Mouse (Mus musculus) kidney, adult 11 months (tissue): ENCODE measurements at regions not wholly inside any gene's neighbourhood (a gene's known extent, or its start where the extent isn't known, plus 50 kb on each side); places are given as distances from the start of the nearest gene placed in this dataset.

ENCODE experiments used
- DNase-seq: peaks from one replicate; pipeline ENCODE4 v3.0.0; 2022

DNA sequence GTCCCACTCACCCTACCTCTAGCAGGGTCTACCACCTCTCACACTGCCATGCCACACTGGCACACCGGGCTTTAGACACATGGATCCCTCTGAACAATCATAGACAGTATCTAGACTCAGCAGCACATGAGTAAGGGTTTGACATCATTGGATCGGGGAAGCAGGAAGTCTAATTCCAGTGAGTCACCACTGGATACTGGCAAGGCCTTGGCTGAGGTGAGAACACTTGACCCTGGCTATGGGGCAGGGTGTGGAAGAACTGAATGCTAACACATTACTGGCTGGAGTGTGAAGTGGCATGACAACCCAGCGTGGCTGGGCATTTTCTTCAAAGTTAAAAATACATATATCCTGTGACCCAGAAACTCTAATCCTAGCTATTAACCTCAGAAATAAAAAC, 114.4 kb downstream of the H2afy start:
- DNase-seq: no peak

DNA sequence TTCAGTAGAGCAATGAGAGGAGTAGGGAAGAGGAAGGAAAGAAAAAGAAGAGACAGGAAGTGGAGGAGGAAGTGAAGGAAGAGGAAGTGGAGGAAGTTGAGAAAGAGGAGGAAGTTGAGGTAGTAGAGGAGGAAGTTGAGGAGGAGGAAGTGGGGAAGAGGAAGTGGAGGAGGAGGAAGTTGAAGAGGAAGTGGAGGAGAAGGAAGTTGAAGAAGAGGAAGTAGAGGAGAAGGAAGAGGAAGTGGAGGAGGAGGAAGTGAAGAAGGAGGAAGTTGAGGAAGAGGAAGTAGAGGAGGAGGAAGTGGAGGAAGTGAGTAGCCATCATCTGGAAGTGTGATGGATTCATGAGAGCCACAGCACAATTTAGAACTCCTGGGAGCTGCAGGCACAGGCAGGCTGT, 122.2 kb downstream of the H2afy start:
- DNase-seq: no peak

DNA sequence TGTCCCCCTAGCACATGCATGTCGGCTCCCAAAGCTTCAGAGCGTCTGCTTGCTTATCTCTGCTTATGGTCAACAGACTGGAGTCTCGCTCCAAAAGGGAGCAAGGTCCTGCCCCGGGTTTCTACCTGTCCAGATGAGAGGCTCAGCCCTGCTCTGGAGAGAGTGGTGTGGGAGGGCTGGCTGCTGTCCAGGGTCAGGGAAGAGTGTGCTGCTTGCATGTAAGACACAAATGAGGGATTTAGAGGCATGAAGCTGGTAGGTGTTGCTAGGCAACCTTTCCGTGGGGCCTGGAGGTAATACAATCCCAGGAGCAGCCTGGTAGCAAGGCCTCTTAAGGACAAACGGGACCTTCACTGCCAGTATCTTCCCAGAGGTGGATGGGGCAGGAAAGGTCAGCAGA, 125.7 kb downstream of the H2afy start:
- DNase-seq: no peak

DNA sequence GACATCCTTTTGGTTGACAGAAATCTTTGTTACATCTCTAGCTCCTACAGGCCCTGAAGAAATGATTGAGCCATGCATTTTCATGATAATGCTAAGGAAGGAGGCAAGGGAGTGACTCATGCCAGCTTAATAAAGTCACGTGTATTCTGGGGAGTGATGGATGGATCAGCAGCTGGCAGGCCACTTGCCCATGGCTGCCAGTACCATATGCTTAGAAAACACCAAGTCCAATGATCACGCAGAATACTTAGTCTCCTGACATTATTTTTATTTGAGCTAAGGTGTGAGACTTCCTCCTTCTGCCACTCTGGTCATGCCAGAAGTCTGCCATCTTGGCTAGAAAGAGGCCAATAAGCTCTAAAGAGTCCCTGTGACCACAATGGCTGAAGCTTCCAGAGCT, 129.3 kb downstream of the H2afy start:
- DNase-seq: no peak

DNA sequence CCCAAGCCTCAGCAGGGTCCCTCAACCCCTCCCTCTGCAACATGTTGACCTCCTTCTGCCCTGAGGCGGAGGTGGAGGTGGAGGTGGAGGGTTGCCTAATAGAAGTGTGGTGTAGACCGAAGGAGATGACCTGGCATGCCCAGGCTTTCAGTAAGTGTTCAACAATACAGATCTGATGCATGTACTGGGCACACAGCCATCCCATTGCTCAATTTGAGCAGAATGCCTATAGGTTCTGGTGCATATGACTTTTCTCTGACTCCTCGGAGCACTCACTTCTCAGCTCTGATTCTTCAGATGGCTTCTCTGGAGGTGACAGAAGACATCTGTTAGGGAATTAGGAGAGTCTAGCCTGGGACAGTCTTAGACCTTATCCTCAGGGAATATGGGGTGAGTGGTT, 130.4 kb downstream of the H2afy start:
- DNase-seq: no peak

DNA sequence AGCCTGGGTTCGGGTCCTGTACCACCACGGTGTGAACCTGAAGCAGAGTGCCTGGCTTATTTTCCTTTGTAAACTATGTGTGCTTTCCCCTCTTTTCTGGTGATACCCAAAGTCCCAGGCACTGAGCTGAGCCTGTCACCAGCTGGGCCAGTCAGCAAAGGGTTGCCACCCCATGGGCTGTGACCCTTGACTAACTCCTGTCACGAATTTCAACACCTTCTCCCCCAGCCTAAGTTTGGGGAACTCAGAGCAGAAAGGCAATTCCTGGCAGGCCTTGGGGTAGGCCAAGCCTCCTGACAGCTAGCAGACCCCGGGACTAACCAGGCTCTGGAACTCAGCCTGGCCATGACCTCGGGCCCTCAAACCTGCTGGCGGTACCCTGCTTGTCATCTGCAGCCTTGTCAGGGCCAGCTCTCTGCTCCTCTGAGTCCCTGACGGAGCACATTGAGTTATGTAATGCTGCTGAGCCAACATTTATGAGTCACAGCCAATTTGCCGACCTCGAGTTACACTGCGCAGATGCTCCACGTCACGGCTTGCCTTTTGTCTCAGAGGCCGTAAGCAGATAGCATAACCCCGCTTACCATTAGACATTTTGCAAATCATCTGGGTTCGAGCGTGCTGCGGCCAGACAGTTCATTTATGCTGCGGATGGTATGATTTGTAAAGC, 132.3 kb downstream of the H2afy start:
- peak; percentile 13 for DNase-seq

DNA sequence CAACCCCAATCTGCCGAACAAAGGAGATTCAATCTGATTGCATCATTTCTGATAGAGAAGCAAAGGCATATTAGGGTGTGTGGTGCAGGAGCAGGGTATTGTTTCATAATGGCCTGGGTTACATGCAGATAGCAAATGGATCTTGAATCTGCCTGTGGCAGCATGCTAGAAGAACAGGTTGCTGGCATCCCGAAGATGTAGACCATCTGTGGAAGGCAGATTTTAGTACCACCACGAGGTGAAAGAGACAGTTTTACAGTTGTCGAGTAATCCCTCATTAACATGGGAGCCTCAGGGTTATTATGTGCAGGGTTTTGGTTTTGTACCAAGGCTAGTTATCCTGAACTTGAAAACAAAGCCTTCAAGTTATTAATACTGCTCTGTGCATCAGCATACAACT, 140.9 kb downstream of the H2afy start:
- no peak for DNase-seq

DNA sequence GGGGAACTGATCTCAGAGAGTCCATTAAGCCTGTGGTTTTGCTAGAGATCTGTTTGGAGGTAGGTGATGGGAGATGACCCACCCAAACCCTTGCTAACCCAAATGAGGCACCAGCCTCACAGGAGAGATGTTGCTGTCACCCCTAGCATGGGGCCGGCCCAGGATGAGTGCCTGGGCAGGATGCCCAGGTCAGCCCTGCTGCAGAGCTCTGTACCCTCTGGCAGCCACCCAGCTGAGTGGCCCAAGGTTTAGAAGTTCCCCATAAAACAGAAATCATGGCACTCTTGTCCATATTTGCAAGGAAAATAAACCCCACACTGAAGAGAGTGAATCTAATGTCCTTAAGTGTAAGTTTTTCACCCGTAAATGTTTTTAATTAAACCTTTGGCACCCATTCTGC, 141.7 kb downstream of the H2afy start:
- no peak for DNase-seq

DNA sequence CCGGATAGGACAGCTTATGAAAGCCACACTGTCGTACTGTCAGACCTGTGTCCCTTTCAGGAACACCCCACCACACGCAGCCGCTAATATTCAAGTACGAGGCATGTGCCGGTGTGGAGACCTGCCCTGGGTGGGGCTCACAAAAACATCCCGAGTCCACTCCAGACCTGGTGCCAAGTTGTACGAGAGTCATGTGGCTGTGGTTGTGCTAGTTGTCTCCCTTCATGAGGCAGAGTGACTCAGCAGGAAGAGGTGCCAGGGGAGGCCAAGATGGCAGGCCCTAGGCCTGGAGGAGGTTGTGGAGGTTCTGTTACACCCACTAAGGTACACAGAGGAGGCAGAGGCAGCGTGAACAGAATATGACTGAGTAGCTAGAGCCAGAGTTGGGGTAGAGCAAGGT, 143.5 kb downstream of the H2afy start:
- DNase-seq: no peak

DNA sequence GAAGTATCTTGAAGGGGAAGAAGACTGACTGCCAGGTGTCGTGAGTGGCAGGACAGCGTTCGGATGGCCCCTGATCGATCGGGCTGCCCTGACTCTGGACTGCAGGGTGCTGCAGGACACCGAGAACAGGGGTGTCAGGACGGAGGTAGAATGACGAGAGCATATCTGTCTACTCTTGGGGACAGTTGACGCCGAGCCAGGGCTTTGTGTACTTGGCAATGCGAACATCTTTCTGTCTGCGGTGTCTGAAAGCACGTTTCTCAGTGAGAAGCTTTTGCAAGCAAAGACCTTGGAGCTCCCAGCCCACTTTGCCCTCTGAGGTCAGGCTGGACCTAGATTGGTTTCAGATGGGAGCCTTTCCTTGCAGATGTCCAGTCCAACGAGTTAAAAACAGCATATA, 144.9 kb downstream of the H2afy start:
- no peak for DNase-seq

DNA sequence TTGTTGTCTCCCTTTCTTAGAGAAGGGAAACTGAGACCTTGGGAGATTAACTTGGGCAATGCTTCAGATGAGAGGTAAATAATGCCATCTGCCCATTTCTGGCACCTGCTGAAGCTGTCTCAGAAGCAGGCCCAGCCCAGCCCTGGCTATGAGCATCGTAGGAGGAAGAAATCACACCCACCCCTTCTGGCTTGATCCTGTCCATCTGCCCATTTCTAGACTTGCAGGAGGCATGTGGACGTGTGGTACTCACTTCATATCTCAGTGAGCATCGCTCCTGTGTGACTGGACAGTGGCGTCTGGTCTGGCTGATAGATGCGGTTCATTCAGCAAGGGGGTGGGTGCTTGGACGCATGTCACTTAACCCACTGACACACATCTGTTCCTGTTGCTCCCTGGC, 146.0 kb downstream of the H2afy start:
- DNase-seq: no peak

DNA sequence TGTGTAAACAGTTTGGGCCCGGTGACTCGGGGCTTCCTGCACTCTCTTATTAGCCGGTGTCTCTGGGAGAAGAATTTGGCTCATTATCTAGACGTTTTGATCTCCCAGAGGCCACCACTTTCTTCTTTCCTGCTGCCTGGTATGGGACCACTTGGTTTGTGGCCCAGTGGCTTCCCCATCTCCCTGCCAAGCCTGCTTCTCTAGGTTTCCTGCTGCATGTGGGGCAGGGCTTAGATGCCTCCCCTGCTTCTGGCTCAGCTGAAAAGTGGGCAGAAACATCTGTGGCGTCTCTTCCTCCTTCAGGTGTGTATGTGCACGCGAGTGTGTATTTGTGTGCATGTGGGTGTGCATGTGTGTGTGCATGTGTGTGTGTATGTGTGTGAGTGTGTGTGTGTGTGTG, 146.8 kb downstream of the H2afy start:
- DNase-seq: no peak

DNA sequence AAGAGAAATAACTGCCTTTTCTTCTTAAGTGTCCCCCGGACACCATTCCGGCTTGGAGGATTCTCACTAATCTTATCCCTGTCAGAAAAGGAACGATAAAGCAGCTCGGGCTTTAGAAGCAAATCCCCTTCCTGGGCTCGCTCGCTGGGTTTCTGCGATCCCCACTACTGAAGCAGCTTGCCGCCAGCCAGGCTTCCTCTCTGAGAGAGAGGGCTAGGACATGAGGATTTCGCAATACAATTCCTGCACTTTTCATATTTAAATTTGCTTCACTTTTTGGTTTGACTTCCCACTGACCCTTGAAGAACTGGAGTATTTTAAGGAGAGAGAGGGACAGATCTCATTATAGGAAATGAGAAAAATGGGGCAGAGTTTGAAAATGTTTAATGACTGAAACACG, 149.4 kb upstream of the Pitx1 start:
- DNase-seq: no peak

DNA sequence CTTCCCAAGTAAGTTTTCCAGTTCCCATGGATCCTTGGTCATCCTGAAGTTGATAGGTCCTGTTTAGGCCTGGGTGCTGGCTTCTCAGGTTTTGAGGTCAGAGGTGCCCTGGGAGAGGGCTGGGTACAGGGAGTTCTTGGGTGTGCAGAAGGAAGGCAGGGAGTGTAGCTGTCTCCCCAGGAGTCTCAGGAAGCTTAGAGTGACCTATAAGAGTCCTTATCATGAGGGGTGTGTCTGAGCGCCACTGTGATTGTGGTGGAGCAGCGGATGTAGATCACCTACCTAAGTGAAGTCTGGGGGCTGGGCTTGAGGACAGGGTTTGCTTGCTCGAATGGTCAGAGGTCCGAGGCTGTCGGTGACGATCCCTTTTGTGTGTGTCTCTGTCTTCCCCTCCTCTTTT, 148.8 kb upstream of the Pitx1 start:
- DNase-seq: no peak

DNA sequence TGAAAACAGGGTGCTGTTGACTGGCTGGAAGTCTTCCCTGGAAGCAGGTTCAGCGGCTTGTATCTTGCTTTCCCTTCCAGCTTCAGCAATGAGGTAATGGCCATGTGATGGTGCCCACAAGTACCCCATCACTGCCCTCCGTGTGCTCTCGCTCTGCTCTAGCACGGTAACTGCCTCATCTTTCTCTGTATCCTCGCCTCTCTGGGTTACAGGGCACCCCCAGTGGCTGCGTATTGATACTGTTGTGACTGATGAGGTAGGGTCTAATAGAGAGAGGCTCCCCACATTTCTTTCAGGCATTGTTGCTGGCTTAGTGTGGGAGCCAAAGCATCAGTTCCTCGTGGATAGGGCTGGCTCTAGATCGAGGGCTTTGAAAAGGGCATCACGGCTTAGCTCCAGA, 147.9 kb upstream of the Pitx1 start:
- no peak for DNase-seq

DNA sequence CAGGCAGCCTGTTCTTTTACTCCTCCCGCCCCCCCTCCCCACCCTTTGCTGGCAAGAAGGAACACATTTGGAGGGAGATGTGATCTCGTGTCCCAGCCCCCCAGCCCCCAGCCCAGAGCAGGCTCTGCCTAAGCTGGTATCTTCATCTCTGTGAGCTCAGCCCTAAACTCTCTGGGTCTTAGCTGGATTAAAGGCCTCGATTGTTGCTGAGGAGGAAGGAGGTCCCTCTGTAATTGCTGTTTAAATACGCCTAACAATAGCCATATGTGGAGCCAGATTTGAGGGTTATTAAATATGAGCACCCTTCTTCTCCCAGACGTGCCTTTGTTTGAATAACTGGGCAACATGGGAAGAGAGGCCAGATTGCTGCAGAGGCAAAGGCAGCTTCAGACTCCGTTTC, 145.0 kb upstream of the Pitx1 start:
- DNase-seq: no peak

DNA sequence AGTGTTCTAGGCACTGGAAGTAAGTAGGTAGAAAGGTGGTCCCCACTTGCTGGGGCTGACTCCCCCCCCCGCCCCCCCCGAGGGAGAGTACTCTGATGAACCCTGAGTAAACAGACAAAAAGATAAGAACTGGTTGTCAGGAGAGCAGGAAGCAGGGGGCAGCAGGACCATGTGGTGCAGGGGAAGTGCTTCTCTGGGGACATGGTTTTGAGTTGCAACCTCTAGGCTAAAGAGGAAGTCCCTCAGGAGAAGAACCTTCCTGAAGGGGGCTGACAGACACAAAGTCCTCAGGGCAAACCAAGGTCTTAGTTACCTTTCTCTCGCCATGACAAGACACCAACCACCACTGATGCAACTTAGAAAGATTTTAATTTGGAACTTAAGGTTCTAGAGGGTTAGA, 141.9 kb upstream of the Pitx1 start:
- DNase-seq: no peak

DNA sequence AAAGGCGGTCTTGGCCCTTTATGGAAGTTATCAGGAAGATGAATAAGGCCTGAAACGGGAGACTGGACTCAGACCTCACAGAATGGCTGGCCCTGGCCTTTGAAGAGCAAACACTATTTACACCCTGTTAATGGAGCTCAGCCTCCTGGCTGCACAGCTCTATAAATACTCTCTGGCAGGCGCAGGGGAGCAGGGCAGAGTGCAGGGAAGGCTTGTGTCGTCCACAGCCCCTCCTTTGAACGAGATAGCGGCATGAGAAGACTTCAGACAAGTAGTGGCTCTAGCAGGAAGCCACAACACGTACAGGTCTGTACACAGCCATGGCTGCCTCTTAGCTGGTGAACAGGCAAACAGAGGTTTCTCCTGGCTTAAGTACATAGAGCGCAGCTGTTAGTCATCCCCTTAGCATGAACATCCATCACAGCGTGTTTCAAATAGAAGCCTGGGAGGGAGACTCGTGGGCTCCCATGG, 141.0 kb upstream of the Pitx1 start:
- DNase-seq: no peak

DNA sequence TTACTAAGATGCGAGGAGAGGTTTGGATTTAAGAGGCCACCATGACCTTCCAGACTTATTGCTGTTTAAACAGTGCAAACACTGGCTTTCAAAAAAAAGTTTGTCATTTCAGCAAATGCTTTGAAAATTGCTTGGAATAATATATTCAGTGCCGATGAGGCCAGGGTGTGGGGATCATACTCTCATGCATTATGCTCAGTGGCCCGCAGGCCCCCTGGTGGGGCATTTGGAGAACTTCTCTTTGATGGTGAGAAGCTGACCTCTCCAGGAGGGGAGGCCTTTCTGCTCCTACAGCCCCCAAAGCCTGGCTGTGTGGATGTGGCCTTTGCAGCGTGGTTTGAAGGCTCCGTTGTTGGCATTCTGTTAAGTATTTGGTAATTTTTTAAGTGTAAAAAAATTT, 138.1 kb upstream of the Pitx1 start:
- DNase-seq: no peak

DNA sequence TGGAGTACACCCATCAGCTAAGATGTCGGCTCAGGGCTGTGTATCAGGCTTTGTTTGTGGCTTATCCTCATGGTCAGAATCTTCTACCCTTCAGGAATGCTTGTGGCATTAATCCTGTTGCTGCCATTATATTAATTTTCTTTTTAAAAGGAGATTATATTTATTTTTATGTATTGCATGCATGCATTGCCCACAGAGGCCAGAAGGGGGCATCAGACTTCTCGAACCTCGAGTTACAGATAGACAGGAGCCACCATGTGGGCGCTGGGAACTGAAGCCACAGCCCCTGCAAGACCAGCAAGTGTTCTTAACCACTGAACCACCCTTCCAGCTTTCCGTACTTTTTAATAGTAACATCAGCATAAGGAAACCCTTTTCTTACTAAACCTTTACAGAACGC, 134.7 kb upstream of the Pitx1 start:
- DNase-seq: no peak

DNA sequence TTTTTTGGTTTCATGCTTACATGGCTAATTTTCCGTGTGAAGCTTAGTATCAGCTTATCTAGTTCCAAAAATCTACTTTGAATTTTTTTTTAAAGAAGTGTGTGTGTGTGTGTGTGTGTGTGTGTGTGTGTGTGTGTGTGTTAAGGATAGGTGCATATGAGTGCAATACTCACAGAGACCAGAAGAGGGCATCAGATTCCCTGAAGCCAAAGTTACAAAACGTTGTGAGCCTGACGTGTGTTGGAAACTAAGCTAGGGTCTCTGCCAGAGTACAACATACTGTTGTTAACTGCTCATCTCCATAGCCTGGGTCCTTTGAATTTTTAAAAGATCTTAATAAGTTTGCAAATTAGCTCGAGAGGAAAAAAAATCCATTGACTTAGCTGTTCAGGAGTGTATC, 133.5 kb upstream of the Pitx1 start:
- no peak for DNase-seq

DNA sequence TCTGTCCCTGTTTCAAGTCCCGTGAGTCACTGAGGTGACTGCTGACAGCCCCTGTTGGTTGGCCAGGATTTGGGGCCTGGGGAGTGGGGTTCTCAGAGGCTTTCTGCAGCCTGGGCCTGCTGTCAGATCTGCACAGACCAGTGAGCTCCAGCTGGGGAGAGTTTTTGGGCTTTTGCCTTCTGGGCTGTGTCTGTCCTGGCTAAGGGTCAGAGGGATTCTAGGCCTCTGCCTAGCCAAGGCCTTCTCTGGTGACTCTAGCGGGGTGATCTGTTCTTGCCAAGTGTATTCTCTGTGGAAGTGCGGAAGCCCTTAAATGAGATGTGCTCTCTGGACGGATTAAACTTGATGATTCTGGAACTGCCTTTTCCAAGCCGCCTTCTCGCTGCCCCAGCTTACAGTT, 131.2 kb upstream of the Pitx1 start:
- no peak for DNase-seq

DNA sequence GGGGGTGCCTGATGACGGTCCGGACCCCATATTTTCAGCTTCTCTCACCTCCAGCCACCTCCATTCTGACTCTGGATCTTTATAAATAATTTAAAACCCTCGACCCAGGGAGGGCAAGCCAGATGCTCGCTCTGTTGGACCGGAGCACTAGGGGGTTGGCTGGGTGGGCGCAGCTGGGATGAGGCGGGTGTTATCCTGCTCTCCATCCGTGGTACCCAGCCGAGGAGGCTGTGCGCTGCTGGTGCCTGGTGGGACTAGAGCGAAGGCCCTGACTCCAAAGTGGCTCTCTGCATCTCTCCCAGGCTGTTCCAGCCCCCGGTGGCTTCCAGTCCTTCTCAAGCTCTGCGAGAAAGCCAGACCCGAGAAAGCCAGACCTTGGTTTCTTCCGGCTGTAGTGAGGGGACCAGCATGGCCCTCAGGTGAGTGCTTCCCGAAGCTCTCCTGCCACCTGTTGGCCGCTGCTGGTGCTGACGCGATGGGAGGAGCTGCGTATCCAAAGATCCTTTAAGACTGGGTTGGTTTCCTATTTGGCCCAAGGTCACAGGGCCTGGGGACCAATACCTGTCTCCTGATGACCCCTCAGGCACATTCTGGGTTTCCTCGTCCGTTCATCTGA, 127.1 kb upstream of the Pitx1 start:
- DNase-seq: peak; percentile 59

DNA sequence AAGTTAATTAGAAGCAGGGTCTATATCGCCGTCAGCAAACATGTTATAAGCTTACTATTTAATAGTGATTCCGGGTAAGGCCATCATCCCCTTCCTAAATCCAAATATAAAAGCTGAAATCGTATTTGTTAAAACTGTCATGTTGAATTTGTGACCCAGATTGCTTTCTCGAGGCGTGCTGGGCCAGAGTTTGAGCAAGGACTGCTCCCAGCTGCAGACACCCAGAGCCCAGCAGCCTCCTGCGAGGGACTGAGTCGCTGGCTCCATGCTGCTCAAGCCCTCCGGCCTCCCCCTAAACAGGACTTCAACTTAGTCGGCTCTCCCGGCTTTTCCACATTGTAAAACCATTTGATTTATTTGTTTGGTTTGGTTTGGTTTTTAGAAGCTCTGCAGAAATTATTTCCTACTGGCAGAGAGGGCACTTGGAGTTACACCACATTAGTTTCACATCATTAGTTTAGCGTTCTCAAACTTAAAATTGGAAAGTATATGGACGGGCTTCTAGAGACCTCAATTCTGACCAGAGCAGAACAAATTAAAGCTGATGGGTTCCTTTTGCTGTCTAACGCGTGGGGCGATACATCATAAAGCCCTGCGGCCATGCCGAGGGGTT, 126.4 kb upstream of the Pitx1 start:
- no peak for DNase-seq

DNA sequence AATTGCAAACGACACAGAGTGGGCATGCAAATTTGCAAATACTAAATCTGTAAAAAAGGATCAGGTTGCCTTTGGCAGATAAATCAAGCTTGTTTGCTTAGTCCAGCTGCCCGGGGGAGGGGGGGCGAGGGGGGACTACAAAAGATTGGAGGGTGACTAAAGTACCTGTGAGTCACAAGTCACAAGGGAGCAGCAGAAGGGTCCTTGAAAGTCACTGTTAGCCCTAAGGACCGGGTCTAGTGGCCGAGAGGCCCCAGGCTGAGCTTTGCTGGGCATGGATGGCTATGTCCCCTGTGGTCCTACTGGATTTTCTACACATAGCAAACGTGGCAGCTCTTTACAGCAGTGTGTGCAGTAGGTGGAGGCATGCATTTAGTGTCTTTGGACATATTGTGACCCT, 118.4 kb upstream of the Pitx1 start:
- no peak for DNase-seq
